Mouse (Mus musculus) embryonic facial prominence, embryonic 15.5 days (tissue): Measurements from ENCODE around the gene Recql. TPM values are rescaled to one million over a fixed set of nuclear protein-coding genes. Genes with fewer than 3 reads are reported as not detected.
A peak's percentile ranks its signal among the peaks of the same experiment; 100 is the strongest.

Experiments
- ATAC-seq: fragments of 200-750 bp; cut with Nextera tagmentation; 2 replicates; pipeline ENCODE4 v1.8.0; 2017; ENCODE audit warnings: low read depth, moderate TSS enrichment; ENCODE audit not compliant: insufficient number of reproducible peaks, low FRiP score, low TSS enrichment
- H3K27ac ChIP-seq: fragments of 300-500 bp; sonication (generic); replicated peaks from 2 replicates; pipeline ENCODE4 v1.5.1; 2015; ENCODE audit warnings: mild to moderate bottlenecking, inconsistent platforms
- H3K27me3 ChIP-seq: fragments of 300-500 bp; sonication (generic); 2 replicates; pipeline ENCODE4 v1.6.1; 2015; ENCODE audit warnings: inconsistent platforms
- H3K36me3 ChIP-seq: fragments of 300-500 bp; sonication (generic); 2 replicates; pipeline ENCODE4 v1.6.1; 2015; ENCODE audit warnings: mild to moderate bottlenecking, inconsistent platforms
- H3K4me1 ChIP-seq: fragments of 300-500 bp; sonication (generic); 2 replicates; pipeline ENCODE4 v1.6.1; 2015; ENCODE audit warnings: inconsistent platforms
- H3K4me2 ChIP-seq: fragments of 300-500 bp; sonication (generic); replicated peaks from 2 replicates; pipeline ENCODE4 v1.6.1; 2015; ENCODE audit warnings: mild to moderate bottlenecking, inconsistent platforms
- H3K4me3 ChIP-seq: fragments of 300-500 bp; sonication (generic); replicated peaks from 2 replicates; pipeline ENCODE4 v1.5.1; 2015; ENCODE audit warnings: mild to moderate bottlenecking, inconsistent platforms
- H3K9ac ChIP-seq: fragments of 300-500 bp; sonication (generic); 2 replicates; pipeline ENCODE4 v1.6.1; 2015; ENCODE audit warnings: inconsistent platforms
- H3K9me3 ChIP-seq: fragments of 300-500 bp; sonication (generic); replicated peaks from 2 replicates; pipeline ENCODE4 v1.6.1; 2016; ENCODE audit warnings: inconsistent platforms
- WGBS: fragments of 180-500 bp; shearing (Covaris S2); methylation state at CpG from one replicate; pipeline ENCODE4 v1.1.7; 2015; 5-methylcytosine and 5-hydroxymethylcytosine counted together
- polyA plus RNA-seq: library from polyadenylated mRNA; unstranded; fragments of >200 nt; fragmentation: Nextera tagmentation; extraction: Ambion mirVana; gene quantifications from 2 replicates; pipeline ENCODE4 v1.2.1, GENCODE M21; 2015

Recql gene
- polyA plus RNA-seq: 24.1 and 26.2 TPM in 2 replicates

- Histone ChIP-seq H3K27me3 (no peaks in the 10 kb centered on the region), H3K4me1 (peaks cover 20% of the 10 kb centered on the region), H3K36me3 (no peaks in the 10 kb centered on the region), H3K4me2 (peak within 1 kb of the TSS; percentile 65), H3K4me3 (peak within 1 kb of the TSS; percentile 83), H3K27ac (peak within 1 kb of the TSS; percentile 68), H3K9me3 (no peaks in the 10 kb centered on the region), H3K9ac (peak within 1 kb of the TSS; percentile 81)
- peak; percentile 100 for ATAC-seq
- WGBS: under 1% methylated on average over 84 of the region's 87 CpGs
Observed at GRCm38 (mm10) chr6:142387011-142387754, at the start of gene Recql, which contains the start of gene Golt1b. Gene Recql, minus strand, starts transcription at chr6:142387087. Gene Golt1b, plus strand, starts transcription at chr6:142387221.

- Histone ChIP-seq H3K4me3 (no peak overlapping the region), H3K9ac (no peak overlapping the region), H3K9me3 (no peaks in the 10 kb centered on the region), H3K4me1 (no peaks in the 10 kb centered on the region), H3K36me3 (no peaks in the 10 kb centered on the region), H3K27ac (no peak overlapping the region), H3K4me2 (no peak overlapping the region), H3K27me3 (no peaks in the 10 kb centered on the region)
- ATAC-seq: no peak
Observed at GRCm38 (mm10) chr6:142429072-142429471, 42.2 kb upstream of the Recql start.

- Histone ChIP-seq H3K4me3 (no peak overlapping the region), H3K36me3 (no peaks in the 10 kb centered on the region), H3K27me3 (no peaks in the 10 kb centered on the region), H3K4me1 (no peaks in the 10 kb centered on the region), H3K9me3 (no peaks in the 10 kb centered on the region), H3K27ac (no peak overlapping the region), H3K9ac (no peak overlapping the region), H3K4me2 (no peak overlapping the region)
- no peak for ATAC-seq
- WGBS: 75% methylated on average over 7 of the region's 7 CpGs
Observed at GRCm38 (mm10) chr6:142424976-142425375, 38.1 kb upstream of the Recql start.

- H3K9ac ChIP-seq: no peak overlapping the region
- peak overlapping the region; percentile 48 for H3K4me2 ChIP-seq
- H3K36me3 ChIP-seq: no peaks in the 10 kb centered on the region
- peaks cover 5% of the 10 kb centered on the region for H3K4me1 ChIP-seq
- ATAC-seq: no peak
- H3K9me3 ChIP-seq: no peaks in the 10 kb centered on the region
- H3K4me3 ChIP-seq: peak overlapping the region; percentile 29
- peaks cover 25% of the 10 kb centered on the region for H3K27me3 ChIP-seq
- under 1% methylated on average over 24 of the region's 24 CpGs for WGBS
- H3K27ac ChIP-seq: no peak overlapping the region
Observed at GRCm38 (mm10) chr6:142414597-142414996, 27.7 kb upstream of the Recql start.

GRCm38 (mm10) chr6:142413845-142414244, 27.0 kb upstream of the Recql start:
- WGBS: 18% methylated on average over 12 of the region's 12 CpGs
- ATAC-seq: no peak
- Histone ChIP-seq H3K4me3 (no peak overlapping the region), H3K4me2 (no peak overlapping the region), H3K27ac (no peak overlapping the region), H3K4me1 (peaks cover 5% of the 10 kb centered on the region), H3K27me3 (peaks cover 25% of the 10 kb centered on the region), H3K36me3 (no peaks in the 10 kb centered on the region), H3K9ac (no peak overlapping the region), H3K9me3 (no peaks in the 10 kb centered on the region)

- Histone ChIP-seq H3K9ac (no peak within 1 kb of the TSS), H3K27me3 (peaks cover 25% of the 10 kb centered on the region), H3K27ac (no peak within 1 kb of the TSS), H3K36me3 (no peaks in the 10 kb centered on the region), H3K4me2 (no peak within 1 kb of the TSS), H3K9me3 (no peaks in the 10 kb centered on the region), H3K4me1 (peaks cover 5% of the 10 kb centered on the region), H3K4me3 (no peak within 1 kb of the TSS)
- WGBS: 72% methylated on average over 11 of the region's 11 CpGs
- ATAC-seq: no peak
Observed at GRCm38 (mm10) chr6:142412906-142413491, 26.1 kb upstream of the Recql start, which contains the start of gene Spx. Gene Spx, plus strand, starts transcription at chr6:142413441.

GRCm38 (mm10) chr6:142411140-142411539, 24.3 kb upstream of the Recql start:
- no peak overlapping the region for H3K27ac ChIP-seq
- H3K36me3 ChIP-seq: no peaks in the 10 kb centered on the region
- peaks cover 5% of the 10 kb centered on the region for H3K4me1 ChIP-seq
- no peaks in the 10 kb centered on the region for H3K9me3 ChIP-seq
- 14% methylated on average over 1 of the region's 1 CpGs for WGBS
- no peak overlapping the region for H3K4me2 ChIP-seq
- H3K27me3 ChIP-seq: peaks cover 25% of the 10 kb centered on the region
- H3K4me3 ChIP-seq: no peak overlapping the region
- no peak for ATAC-seq
- no peak overlapping the region for H3K9ac ChIP-seq

- no peak overlapping the region for H3K9ac ChIP-seq
- H3K27ac ChIP-seq: no peak overlapping the region
- no peaks in the 10 kb centered on the region for H3K9me3 ChIP-seq
- WGBS: 89% methylated on average over 6 of the region's 6 CpGs
- peaks cover 37% of the 10 kb centered on the region for H3K36me3 ChIP-seq
- H3K4me3 ChIP-seq: no peak overlapping the region
- no peaks in the 10 kb centered on the region for H3K27me3 ChIP-seq
- ATAC-seq: no peak
- no peaks in the 10 kb centered on the region for H3K4me1 ChIP-seq
- H3K4me2 ChIP-seq: no peak overlapping the region
Observed at GRCm38 (mm10) chr6:142395756-142396155, 8.9 kb upstream of the Recql start.

- no peaks in the 10 kb centered on the region for H3K27me3 ChIP-seq
- no peak overlapping the region for H3K9ac ChIP-seq
- WGBS: 80% methylated on average over 5 of the region's 5 CpGs
- H3K4me2 ChIP-seq: no peak overlapping the region
- no peak; the same call in 1 of the 2 replicates for ATAC-seq
- no peak overlapping the region for H3K4me3 ChIP-seq
- no peaks in the 10 kb centered on the region for H3K4me1 ChIP-seq
- H3K27ac ChIP-seq: no peak overlapping the region
- H3K9me3 ChIP-seq: no peaks in the 10 kb centered on the region
- H3K36me3 ChIP-seq: peaks cover 29% of the 10 kb centered on the region
Observed at GRCm38 (mm10) chr6:142394669-142395068, 7.8 kb upstream of the Recql start.

- H3K4me3 ChIP-seq: no peak overlapping the region
- WGBS: 91% methylated on average over 5 of the region's 5 CpGs
- H3K4me1 ChIP-seq: peaks cover 16% of the 10 kb centered on the region
- ATAC-seq: no peak
- H3K4me2 ChIP-seq: no peak overlapping the region
- no peak overlapping the region for H3K27ac ChIP-seq
- no peaks in the 10 kb centered on the region for H3K9me3 ChIP-seq
- H3K36me3 ChIP-seq: peaks cover 29% of the 10 kb centered on the region
- H3K27me3 ChIP-seq: no peaks in the 10 kb centered on the region
- no peak overlapping the region for H3K9ac ChIP-seq
Observed at GRCm38 (mm10) chr6:142392312-142392711, 5.4 kb upstream of the Recql start.

- no peaks in the 10 kb centered on the region for H3K9me3 ChIP-seq
- H3K36me3 ChIP-seq: peaks cover 12% of the 10 kb centered on the region; the same call in 1 of the 2 replicates
- H3K27me3 ChIP-seq: no peaks in the 10 kb centered on the region
- H3K9ac ChIP-seq: no peak overlapping the region
- H3K4me1 ChIP-seq: peaks cover 20% of the 10 kb centered on the region
- no peak overlapping the region for H3K27ac ChIP-seq
- no peak for ATAC-seq
- H3K4me3 ChIP-seq: 0 out of 2 replicates have a peak overlapping the region, but pooled peaks have one; percentile 83
- H3K4me2 ChIP-seq: no peak overlapping the region
- WGBS: 76% methylated on average over 2 of the region's 2 CpGs
Observed at GRCm38 (mm10) chr6:142389101-142389500, 2.2 kb upstream of the Recql start.
